Comparison of ENCODE assay signal across 52 mouse cellular contexts in genomic region chr17:23351644-23352043, GRCm38 (mm10). TPM values are rescaled to one million over a fixed set of nuclear protein-coding genes. Genes with fewer than 3 reads are reported as not detected.
"Had no signal": no experiment of that assay in that cellular context is flagged by ENCODE, and none has a peak within 500 bp of the region (broad histone marks: within the 10 kb centered on the region; RNA-seq: fewer than 3 reads in every experiment).

No protein-coding gene starts in this region.

- H3K4me1 ChIP-seq: heart, embryonic 10.5 days; heart, embryonic 13.5 days; heart, embryonic 15.5 days; hindbrain, embryonic 10.5 days; hindbrain, embryonic 12.5 days; hindbrain, embryonic 13.5 days; hindbrain, embryonic 15.5 days; intestine, embryonic 15.5 days; kidney, embryonic 15.5 days had no signal

- H3K36me3 ChIP-seq: heart, embryonic 10.5 days; heart, embryonic 13.5 days; heart, embryonic 15.5 days; hindbrain, embryonic 10.5 days; hindbrain, embryonic 12.5 days; hindbrain, embryonic 13.5 days; hindbrain, embryonic 15.5 days; intestine, embryonic 15.5 days; kidney, embryonic 15.5 days had no signal

- H3K4me2 ChIP-seq: heart, embryonic 11.5 days; heart, embryonic 13.5 days; heart, embryonic 15.5 days; hindbrain, embryonic 12.5 days; hindbrain, embryonic 13.5 days; hindbrain, embryonic 14.5 days; hindbrain, embryonic 15.5 days; intestine, embryonic 15.5 days; kidney, embryonic 15.5 days had no signal

- H3K9ac ChIP-seq: heart, embryonic 13.5 days; heart, embryonic 15.5 days; hindbrain, embryonic 12.5 days; hindbrain, embryonic 13.5 days; hindbrain, embryonic 14.5 days; hindbrain, embryonic 15.5 days; intestine, embryonic 15.5 days; kidney, embryonic 15.5 days had no signal

- H3K4me3 ChIP-seq: heart, embryonic 10.5 days; heart, embryonic 13.5 days; heart, embryonic 15.5 days; hindbrain, embryonic 10.5 days; hindbrain, embryonic 12.5 days; hindbrain, embryonic 13.5 days; hindbrain, embryonic 15.5 days; intestine, embryonic 15.5 days; kidney, embryonic 15.5 days; layer of hippocampus, adult 2 months; left cerebral cortex, adult 2 months had no signal

- H3K9me3 ChIP-seq: heart, embryonic 10.5 days; heart, embryonic 13.5 days; heart, embryonic 15.5 days; hindbrain, embryonic 13.5 days; hindbrain, embryonic 15.5 days; intestine, embryonic 15.5 days; kidney, embryonic 15.5 days had no signal

- H3K27me3 ChIP-seq: heart, embryonic 13.5 days; heart, embryonic 15.5 days; hindbrain, embryonic 12.5 days; hindbrain, embryonic 13.5 days; hindbrain, embryonic 15.5 days; intestine, embryonic 15.5 days; kidney, embryonic 15.5 days had no signal

- ATAC-seq: hindbrain, embryonic 16.5 days; hindbrain, postnatal 0 days; inflammation-experienced regulatory T-cells, adult 6 months; intestine, embryonic 15.5 days; intestine, embryonic 16.5 days; intestine, postnatal 0 days had no signal

- H3K27ac ChIP-seq: heart, embryonic 10.5 days; heart, embryonic 13.5 days; heart, embryonic 15.5 days; hindbrain, embryonic 10.5 days; hindbrain, embryonic 12.5 days; hindbrain, embryonic 13.5 days; hindbrain, embryonic 14.5 days; hindbrain, embryonic 15.5 days; hindbrain, postnatal 0 days; intestine, embryonic 15.5 days; kidney, embryonic 15.5 days; kidney, postnatal 0 days; layer of hippocampus, adult 2 months; left cerebral cortex, adult 2 months had no signal

- DNase-seq: heart, postnatal 10 days; heart, postnatal 14 days; heart, postnatal 36 days; heart, postnatal 4 days; kidney, adult 11 months; kidney, adult 18-20 months; kidney, adult 2 months; kidney, adult 8-10 months; kidney, adult 9 months; kidney, postnatal 10 days; kidney, postnatal 14 days; kidney, postnatal 25 days; kidney, postnatal 36 days; kidney, postnatal 4 days; layer of hippocampus, adult 9-11 months; layer of hippocampus, postnatal 36 days had no signal

RNA-seq across cellular contexts. Expression of gene Vmn2r115, which starts 8.1 kb away (rescaled TPM):
- total RNA-seq: heart, postnatal 10 days; heart, postnatal 14 days; heart, postnatal 25 days; heart, postnatal 36 days; heart, postnatal 4 days; hematopoietic stem cell, adult 5-6 weeks; hindbrain, postnatal 0 days; layer of hippocampus, adult 18-20 months; layer of hippocampus, adult 2 months; layer of hippocampus, adult 8-10 months; layer of hippocampus, postnatal 10 days; layer of hippocampus, postnatal 14 days; layer of hippocampus, postnatal 36 days; left cerebral cortex, adult 18-20 months; left cerebral cortex, adult 2 months had no signal
- polyA plus RNA-seq: heart, embryonic 10.5 days; heart, embryonic 11.5 days; heart, embryonic 13.5 days; heart, embryonic 14.5 days; heart, embryonic 15.5 days; heart, embryonic 16.5 days; heart, postnatal 0 days; hindbrain, embryonic 10.5 days; hindbrain, embryonic 11.5 days; hindbrain, embryonic 12.5 days; hindbrain, embryonic 13.5 days; hindbrain, embryonic 14.5 days; hindbrain, embryonic 15.5 days; hindbrain, embryonic 16.5 days; hindbrain, postnatal 0 days; inflammation-experienced regulatory T-cells, adult 6 months; intestine, embryonic 14.5 days; intestine, embryonic 15.5 days; intestine, embryonic 16.5 days; intestine, postnatal 0 days; kidney, adult 2 months; kidney, embryonic 14.5 days; kidney, embryonic 15.5 days; kidney, embryonic 16.5 days; kidney, postnatal 0 days; large intestine, adult 2 months had no signal

RNA-seq across cellular contexts. Expression of gene Vmn2r116, which starts 32.8 kb away (rescaled TPM):
- total RNA-seq: heart, postnatal 10 days; heart, postnatal 14 days; heart, postnatal 25 days; heart, postnatal 36 days; heart, postnatal 4 days; hematopoietic stem cell, adult 5-6 weeks; hindbrain, postnatal 0 days; layer of hippocampus, adult 18-20 months; layer of hippocampus, adult 2 months; layer of hippocampus, adult 8-10 months; layer of hippocampus, postnatal 10 days; layer of hippocampus, postnatal 14 days; layer of hippocampus, postnatal 25 days; layer of hippocampus, postnatal 36 days; left cerebral cortex, adult 18-20 months; left cerebral cortex, adult 2 months; left cerebral cortex, adult 8-10 months had no signal
- polyA plus RNA-seq: heart, embryonic 10.5 days; heart, embryonic 11.5 days; heart, embryonic 13.5 days; heart, embryonic 14.5 days; heart, embryonic 15.5 days; heart, embryonic 16.5 days; heart, postnatal 0 days; hindbrain, embryonic 10.5 days; hindbrain, embryonic 11.5 days; hindbrain, embryonic 12.5 days; hindbrain, embryonic 13.5 days; hindbrain, embryonic 14.5 days; hindbrain, embryonic 15.5 days; hindbrain, embryonic 16.5 days; hindbrain, postnatal 0 days; inflammation-experienced regulatory T-cells, adult 6 months; intestine, embryonic 14.5 days; intestine, embryonic 15.5 days; intestine, embryonic 16.5 days; intestine, postnatal 0 days; kidney, adult 2 months; kidney, embryonic 14.5 days; kidney, embryonic 15.5 days; kidney, embryonic 16.5 days; kidney, postnatal 0 days; large intestine, adult 2 months had no signal

RNA-seq across cellular contexts. Expression of gene Vmn2r114, which starts 39.3 kb away (rescaled TPM):
- total RNA-seq: heart, postnatal 10 days; heart, postnatal 14 days; heart, postnatal 25 days; heart, postnatal 36 days; heart, postnatal 4 days; hematopoietic stem cell, adult 5-6 weeks; hindbrain, postnatal 0 days; layer of hippocampus, adult 18-20 months; layer of hippocampus, adult 2 months; layer of hippocampus, postnatal 14 days; layer of hippocampus, postnatal 25 days; left cerebral cortex, adult 18-20 months; left cerebral cortex, adult 2 months; left cerebral cortex, adult 8-10 months had no signal
- polyA plus RNA-seq: heart, embryonic 10.5 days; heart, embryonic 11.5 days; heart, embryonic 13.5 days; heart, embryonic 14.5 days; heart, embryonic 15.5 days; heart, postnatal 0 days; hindbrain, embryonic 10.5 days; hindbrain, embryonic 11.5 days; hindbrain, embryonic 12.5 days; hindbrain, embryonic 13.5 days; hindbrain, embryonic 14.5 days; hindbrain, embryonic 15.5 days; hindbrain, embryonic 16.5 days; hindbrain, postnatal 0 days; intestine, embryonic 14.5 days; intestine, embryonic 15.5 days; intestine, embryonic 16.5 days; intestine, postnatal 0 days; kidney, adult 2 months; kidney, embryonic 14.5 days; kidney, embryonic 15.5 days; kidney, embryonic 16.5 days; kidney, postnatal 0 days; large intestine, adult 2 months had no signal
